Mouse (Mus musculus) gastrocnemius, postnatal 36 days (tissue): ENCODE data around the gene Cobl. TPM values are rescaled to one million over a fixed set of nuclear protein-coding genes. Genes with fewer than 3 reads are reported as not detected.

Source experiments
- DNase-seq, 2 experiments: peaks; one replicate each; pipeline ENCODE4 v3.0.0; 2022
- intact Hi-C: fragments of 180-260 bp; cut with DNase I; formaldehyde crosslinking; loops from one replicate; pipeline ENCODE4 v1.15.1; 2025
- long read RNA-seq, 2 experiments: library from polyadenylated mRNA; stranded (forward); transcript quantifications; one replicate each; pipeline ENCODE4 v2.0.0; 2021
- total RNA-seq, 2 experiments: library from RNA; stranded (reverse); gene quantifications; 2 replicates each; pipeline ENCODE4 v1.2.3; 2021

Gene Cobl
- 100 to 1,000 TPM in 1 of 2 experiments, 10 to 100 TPM in 1; 89.2 to 111 TPM for total RNA-seq
- long read RNA-seq, experiment 1, partial matches to known transcripts: 4 of 101 reads
- long read RNA-seq, experiment 1, other reads (novel, unspliced or antisense): 97 of 101 reads
- long read RNA-seq, experiment 2, partial matches to known transcripts: 7 of 116 reads
- long read RNA-seq, experiment 2, other reads (novel, unspliced or antisense): 109 of 116 reads

DNA sequence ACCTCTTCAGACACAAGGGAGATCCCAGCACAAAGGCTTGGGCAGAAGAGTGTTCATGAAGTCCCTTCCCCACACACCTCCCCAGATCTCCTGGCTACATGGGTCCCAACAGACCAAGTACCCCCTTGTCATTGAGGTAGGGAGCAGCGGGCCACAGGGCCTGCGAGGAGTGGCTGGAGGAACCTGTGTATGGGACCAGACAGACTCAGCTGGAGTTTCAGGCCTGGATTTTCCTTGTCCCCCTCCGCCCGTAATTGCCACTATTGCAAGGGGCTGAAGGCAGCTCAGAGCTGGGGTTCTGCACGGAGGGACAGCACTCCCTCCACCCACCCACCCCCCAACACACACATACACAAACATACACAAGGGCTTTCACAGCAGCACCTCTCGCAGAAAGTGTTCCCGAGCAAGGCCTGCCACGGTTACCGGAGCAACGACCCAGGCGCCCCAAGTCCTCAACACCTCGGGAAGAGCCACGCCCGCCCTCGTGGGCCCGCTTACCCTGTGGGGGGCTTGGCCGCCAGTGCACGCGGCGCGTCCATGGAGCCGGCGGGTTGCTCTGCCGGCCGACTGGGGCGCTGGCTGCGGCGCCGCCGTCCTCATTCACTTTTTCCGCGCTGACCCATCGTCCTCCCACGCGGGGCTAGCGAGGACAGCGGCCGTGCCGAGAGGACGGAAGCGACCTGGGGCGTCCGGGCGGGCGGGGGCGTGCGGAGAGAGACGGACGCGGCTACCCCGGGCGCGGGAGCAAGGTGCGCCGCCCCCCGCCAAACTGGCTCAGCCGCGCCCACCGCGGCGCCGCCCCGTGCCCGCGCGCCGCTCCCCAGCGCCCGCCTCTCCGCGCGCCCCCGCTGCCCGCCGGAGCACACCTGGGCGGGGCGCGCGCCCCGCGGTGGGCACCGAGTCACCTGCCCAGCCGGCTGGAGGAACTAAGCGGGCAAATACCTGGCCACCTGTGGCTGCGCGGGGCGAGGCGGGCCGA, at the start of gene Cobl:
Gene Cobl (minus strand): TSS at position 780 of the 982 bp plus-strand sequence.
- no peak for DNase-seq
- intact Hi-C loops: loop anchor here (5.0 kb wide), 1 partner anchor 67 kb away; no protein-coding TSS in a partner anchor

DNA sequence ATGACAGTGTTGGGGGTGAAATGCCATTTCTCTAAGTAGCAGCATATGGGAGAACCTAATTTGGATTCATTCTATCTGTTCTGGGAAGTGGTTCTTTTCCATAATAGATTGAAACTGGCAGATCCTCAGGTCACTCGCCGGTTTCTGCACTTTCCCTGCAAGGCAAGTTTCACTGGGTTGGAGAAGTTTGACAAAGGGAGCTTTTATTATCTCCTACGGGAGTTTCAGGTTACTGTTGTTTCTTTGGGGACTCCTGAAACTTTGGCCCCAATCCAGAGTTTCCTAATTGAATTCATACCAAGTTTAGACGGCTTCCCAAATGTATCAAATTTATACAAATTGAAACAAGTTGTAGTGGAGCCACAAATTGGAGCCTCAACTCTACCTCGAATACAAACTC, 49.0 kb upstream of the Cobl start:
- DNase-seq: no peak
- intact Hi-C loops: no loop called here

DNA sequence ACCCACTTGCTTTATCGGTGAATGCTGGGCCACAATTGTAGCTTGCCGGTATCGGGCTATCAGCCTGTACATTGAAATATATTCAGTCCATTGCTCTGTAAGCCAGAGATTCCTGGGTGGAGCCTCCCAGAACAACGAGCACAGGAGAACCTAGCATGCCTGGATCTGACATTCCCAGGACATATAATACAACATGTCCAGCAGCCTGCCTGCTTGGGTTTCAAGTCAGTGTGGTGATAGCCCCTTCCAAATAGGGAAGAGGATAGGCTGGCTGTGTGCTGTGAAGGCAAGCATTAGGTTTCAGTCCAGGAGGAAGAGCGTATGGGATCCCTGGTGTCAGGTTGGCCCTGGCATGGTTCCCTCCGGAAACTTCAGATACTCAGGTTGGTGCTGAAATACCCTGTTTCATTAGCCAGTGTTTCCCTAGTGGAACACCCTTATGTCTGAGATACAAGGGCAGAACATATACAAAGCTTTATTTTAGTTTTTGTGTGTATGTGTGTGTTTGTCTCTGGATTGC, 41.7 kb upstream of the Cobl start:
- peak in 1 of 2 experiments; percentile 6 for DNase-seq

DNA sequence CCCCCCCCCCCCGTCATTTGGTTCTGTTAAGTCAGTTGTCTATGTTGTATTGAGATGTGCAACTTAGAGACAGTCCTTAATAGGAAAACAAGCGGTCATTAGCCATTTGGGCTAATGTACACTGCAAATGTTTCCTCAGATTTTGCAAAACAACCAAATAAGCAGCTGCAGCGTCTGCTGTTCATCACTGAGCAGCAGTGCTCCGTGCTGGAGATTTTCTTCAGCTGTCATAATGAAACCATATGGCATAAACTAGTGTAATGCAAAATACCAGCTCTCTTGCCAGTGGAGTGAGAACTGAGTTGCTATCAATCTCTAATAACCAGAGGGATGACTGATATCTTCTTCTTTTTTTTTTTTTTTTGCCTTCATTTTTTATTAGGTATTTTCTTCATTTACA, 39.0 kb upstream of the Cobl start:
- intact Hi-C loops: no loop called here

More for the DNA sequence above, 41.7 kb upstream of the Cobl start:
- intact Hi-C loops: no loop called here

GRCm38 (mm10) chr11:12501721-12502120, 37.0 kb upstream of the Cobl start:
- DNase-seq: no peak
- intact Hi-C loops: no loop called here

More for the DNA sequence above, 39.0 kb upstream of the Cobl start:
- no peak for DNase-seq

DNA sequence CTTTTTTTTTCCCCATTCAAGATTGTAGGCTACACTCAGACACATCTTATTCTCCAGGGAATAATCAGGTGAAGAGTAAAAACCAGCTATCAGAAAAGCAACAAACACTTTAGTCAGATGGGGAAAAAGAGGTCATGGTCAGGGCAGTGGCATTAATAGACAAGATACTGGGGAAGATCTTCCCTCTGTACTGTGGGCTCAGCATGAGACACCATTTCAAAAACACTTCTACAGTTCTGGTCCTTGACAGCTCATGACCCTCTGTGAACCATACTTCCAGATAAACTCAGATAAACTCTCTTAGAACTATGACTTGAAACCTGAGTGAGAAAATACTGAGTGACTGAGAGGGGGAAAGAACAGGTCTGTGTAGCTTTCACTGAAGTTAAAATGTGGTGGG, 29.0 kb upstream of the Cobl start:
- no peak for DNase-seq
- intact Hi-C loops: no loop called here

DNA sequence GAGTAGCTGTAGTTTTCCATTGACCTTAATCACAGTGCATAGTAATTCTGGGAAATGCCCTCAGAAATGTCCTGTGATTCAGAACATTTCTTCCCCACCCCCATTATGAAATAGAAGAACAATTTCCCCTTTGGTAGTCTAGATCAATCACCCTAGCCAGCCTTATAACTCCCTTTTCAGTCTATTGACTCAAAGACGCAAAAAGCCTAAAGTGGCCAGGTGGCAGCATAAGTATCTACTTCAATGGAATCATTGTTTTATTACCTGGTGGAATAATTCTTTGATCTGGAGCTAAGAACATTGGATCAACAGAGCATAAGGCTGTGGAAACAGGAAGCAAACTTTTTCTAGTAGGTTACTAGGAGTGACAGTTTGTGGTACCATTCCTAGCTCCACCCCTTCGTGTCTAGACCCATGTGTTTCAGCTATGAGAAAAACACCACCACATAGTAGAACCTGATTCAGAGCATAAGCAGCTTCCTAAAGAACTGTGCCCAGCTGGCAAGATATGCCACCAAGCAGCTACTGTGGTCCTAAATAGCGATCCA, 15.2 kb upstream of the Cobl start:
- intact Hi-C loops: no loop called here
- no peak for DNase-seq

DNA sequence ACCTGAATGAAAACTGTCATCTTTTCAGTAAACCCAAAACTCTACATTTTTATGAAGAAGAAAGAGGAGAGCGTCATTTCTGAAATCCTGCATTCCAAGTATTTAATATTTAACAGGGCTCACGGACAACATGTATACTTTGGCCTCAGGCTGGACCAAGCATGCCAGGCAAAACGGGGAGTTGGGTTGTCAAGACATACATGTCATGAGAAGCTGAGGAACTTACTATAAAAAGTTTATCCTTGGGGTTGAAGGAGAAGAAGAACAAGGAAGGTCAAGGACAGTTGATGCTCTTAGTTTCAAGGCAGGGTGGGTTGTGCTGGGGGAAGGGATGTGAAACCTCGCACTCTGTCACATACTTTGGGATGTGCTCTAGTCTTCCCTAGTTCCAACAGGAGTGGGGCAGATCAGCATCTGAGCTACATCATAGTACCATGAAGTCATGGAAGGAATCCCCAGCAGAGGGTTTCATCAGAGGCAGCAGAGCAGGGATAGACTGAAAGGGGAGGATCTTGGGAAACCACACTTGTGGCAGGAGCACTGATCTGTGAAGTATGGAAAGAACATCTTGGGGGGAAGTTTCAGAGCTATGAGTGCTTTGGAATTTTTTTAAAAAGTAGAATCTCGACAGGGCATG, 9.7 kb upstream of the Cobl start:
- intact Hi-C loops: no loop called here
- DNase-seq: no peak

DNA sequence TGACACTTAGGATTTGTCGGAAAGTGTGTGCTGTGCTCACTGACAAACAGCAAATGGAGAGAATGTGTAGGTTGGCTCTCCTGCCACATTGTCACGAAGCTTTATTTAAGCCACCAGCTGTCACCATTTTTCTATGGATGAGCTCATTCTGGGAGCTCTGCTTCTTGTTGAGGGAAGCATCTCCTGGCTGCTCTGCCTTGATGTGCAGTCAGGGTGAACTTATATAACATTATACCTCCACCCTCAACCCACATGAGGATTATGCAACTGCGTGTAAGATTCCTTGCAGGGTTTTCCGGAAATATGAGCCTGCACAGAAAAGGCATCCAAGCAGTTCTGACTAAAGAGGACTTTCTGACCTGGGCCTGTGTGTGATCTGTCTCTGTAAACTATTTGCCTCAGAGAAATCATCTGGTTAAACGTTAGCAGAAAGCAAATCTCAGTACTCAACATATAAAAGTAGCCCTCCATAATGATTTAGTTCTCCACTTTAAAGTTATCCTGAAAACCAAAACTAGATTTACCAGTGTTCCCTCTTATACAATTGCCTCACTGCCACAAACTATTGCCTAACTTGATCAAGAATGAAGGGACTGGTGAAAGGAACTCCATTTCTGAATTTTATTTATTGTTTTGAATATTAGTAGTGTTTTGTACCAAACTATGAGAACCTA, 9.0 kb upstream of the Cobl start:
- DNase-seq: no peak
- intact Hi-C loops: no loop called here

GRCm38 (mm10) chr11:12469638-12470037, 4.9 kb upstream of the Cobl start:
- no peak for DNase-seq
- intact Hi-C loops: no loop called here

DNA sequence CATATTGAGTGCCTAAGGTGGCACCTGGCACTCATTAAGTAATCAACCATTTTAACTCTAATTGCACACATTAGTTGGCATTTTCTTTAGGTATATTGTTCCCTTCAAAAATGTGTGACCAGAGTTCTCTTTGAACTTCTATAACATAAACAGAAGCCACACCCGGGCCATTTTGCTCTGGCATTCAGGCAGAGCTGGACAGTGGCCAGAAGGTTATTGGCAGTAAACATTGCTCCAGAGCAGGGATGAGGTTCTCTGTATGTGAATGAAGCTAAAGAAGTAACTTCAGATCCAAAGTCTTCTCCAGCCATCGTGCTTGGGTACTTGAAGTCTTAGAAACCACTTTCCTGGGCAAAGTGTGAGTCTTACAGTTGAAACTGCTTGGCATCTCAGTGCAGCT, 3.9 kb upstream of the Cobl start:
- intact Hi-C loops: no loop called here
- DNase-seq: no peak

- intact Hi-C loops: no loop called here
- DNase-seq: no peak
Measured at GRCm38 (mm10) chr11:12467836-12468235, 3.1 kb upstream of the Cobl start.

- DNase-seq: no peak
- intact Hi-C loops: no loop called here
Measured at GRCm38 (mm10) chr11:12467217-12467616, 2.5 kb upstream of the Cobl start.

- DNase-seq: no peak
- intact Hi-C loops: no loop called here
Measured at GRCm38 (mm10) chr11:12466606-12467005, 1.8 kb upstream of the Cobl start.

- intact Hi-C loops: no loop called here
- no peak for DNase-seq
Measured at GRCm38 (mm10) chr11:12465229-12465628, 469 bp upstream of the Cobl start.

DNA sequence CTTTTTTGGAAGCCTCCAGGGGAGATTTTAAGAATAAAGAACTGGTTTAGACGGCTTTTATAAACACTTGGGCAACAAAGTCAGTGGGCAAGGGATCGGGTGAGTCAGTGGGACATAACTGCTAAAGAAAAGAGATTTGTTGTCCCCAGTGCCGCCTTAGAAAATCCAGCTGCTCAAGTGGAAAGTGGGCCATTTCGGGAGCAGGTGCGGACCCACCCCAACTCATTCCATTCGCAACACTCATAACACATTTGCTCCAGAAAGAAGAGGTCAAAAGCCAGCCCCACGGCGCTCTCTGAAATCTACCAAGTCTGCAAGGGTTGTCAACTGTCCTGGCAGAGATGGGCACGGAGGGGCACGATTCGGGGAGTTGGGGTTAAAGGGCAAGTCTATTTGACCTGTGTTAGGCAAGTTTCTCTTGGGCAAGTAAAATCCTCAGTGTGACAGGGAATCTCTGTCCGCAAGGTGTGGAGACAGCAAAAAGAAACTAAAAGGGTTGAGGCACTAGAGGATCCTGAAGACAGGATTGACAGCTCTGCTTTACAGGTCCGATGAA, 1.1 kb downstream of the Cobl start:
- intact Hi-C loops: loop anchor here (5.0 kb wide), 1 partner anchor 66 kb away; no protein-coding TSS in a partner anchor
- DNase-seq: no peak

GRCm38 (mm10) chr11:12459781-12460581, 4.8 kb downstream of the Cobl start:
- intact Hi-C loops: loop anchor here (5.0 kb wide), 1 partner anchor 63 kb away; no protein-coding TSS in a partner anchor

DNA sequence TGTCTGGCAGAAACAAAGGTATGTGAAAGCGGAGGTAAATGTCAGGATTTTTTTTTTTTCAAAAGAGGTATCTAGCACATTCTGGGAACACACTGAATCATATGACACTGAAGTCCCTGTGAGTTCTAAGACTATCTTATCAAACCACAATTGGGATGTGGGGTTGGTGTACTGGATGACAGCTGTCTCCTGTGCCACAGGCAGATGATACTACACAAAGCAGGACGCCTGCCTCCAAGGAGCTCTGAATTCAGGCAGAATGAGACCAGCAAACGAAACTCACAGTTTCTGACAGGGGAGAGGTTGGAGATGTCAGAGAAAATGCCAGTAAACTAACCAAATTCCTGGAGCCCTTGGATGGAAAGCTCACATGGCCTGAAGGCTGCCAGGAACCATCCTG, 5.9 kb downstream of the Cobl start:
- no peak for DNase-seq
- intact Hi-C loops: no loop called here

More at GRCm38 (mm10) chr11:12459781-12460581, 4.8 kb downstream of the Cobl start:
- DNase-seq: no peak

- no peak for DNase-seq
- intact Hi-C loops: no loop called here
Measured at GRCm38 (mm10) chr11:12458392-12458791, 6.4 kb downstream of the Cobl start.
